In genomic region chr11:82951865-82952611, GRCm38 (mm10) we compare ENCODE assay signal across 7 mouse cellular contexts. TPM values are rescaled to one million over a fixed set of nuclear protein-coding genes. Genes with fewer than 3 reads are reported as not detected.
DNase-seq lines count a peak whose midpoint lies in the region; ATAC-seq lines count a peak whose summit lies in the region.

No protein-coding gene starts in this region.

- peak; percentile 56 for DNase-seq in T-cell, adult 2 months (ENCODE audit: low spot score)
- peak; percentile 80 to 82 for DNase-seq in heart, postnatal 10 days
- DNase-seq in kidney, postnatal 36 days: peak; percentile 87 to 88
- DNase-seq in thymus, postnatal 0 days (ENCODE audit: low spot score): peak; percentile 42

- no peaks in the 10 kb centered on the region for H3K9me3 ChIP-seq in embryonic facial prominence, embryonic 12.5 days

- no peaks in the 10 kb centered on the region for H3K36me3 ChIP-seq in embryonic facial prominence, embryonic 12.5 days

- H3K4me1 ChIP-seq in embryonic facial prominence, embryonic 12.5 days: 0 out of 2 replicates have a peak, but pooled peaks cover 3% of the 10 kb centered on the region

- H3K27me3 ChIP-seq in embryonic facial prominence, embryonic 12.5 days: peaks cover 59% of the 10 kb centered on the region

- H3K4me2 ChIP-seq in embryonic facial prominence, embryonic 12.5 days (replicated peaks): peak overlapping the region; percentile 27; the same call in 1 of the 2 replicates

- intact Hi-C loops in heart, postnatal 10 days (cut with DNase I): no loop called here

- 0 out of 2 replicates have a peak overlapping the region, but pooled peaks have one; percentile 13 for H3K4me3 ChIP-seq in embryonic facial prominence, embryonic 12.5 days

- ATAC-seq in embryonic facial prominence, embryonic 12.5 days (ENCODE audit: insufficient number of reproducible peaks, insufficient read depth, low FRiP score, low TSS enrichment): no peak
- peak; percentile 52 for ATAC-seq in megakaryocyte progenitor cell, adult 5-6 weeks (replicated peaks; ENCODE audit: poor library complexity)
- ATAC-seq in erythroblast, adult 5-6 weeks (replicated peaks; ENCODE audit: low FRiP score, poor library complexity, severe bottlenecking): no peak

- 8% methylated on average over 28 of the region's 28 CpGs for WGBS in embryonic facial prominence, embryonic 12.5 days

- no peak overlapping the region for H3K27ac ChIP-seq in embryonic facial prominence, embryonic 12.5 days

- H3K9ac ChIP-seq in embryonic facial prominence, embryonic 12.5 days: no peak overlapping the region

RNA-seq across cellular contexts. Expression of gene Slfn5, which starts 0.9 kb away (rescaled TPM):
- polyA plus RNA-seq in embryonic facial prominence, embryonic 12.5 days (2016; fragmentation: Nextera tagmentation; extraction: Ambion mirVana): 1.2 and 1.3 TPM in 2 replicates
- 10 to 100 TPM; 70.4 to 70.6 TPM for total RNA-seq in heart, postnatal 10 days (2021)
- 1.4 and 1.5 TPM in 2 replicates for total RNA-seq in megakaryocyte progenitor cell, adult 5-6 weeks (2015)
- 1.7 and 2.8 TPM in 2 replicates for total RNA-seq in megakaryocyte progenitor cell, adult 5-6 weeks (2017)
- polyA plus RNA-seq in thymus, postnatal 0 days (2015; fragmentation: Nextera tagmentation; extraction: Ambion mirVana): 8.9 and 10.6 TPM in 2 replicates
- 6.9 TPM in 2 replicates for total RNA-seq in erythroblast, adult 5-6 weeks (2015; ENCODE audit: low replicate concordance)
- total RNA-seq in erythroblast, adult 5-6 weeks (2017; ENCODE audit: low replicate concordance): 10.6 and 11.0 TPM in 2 replicates

RNA-seq across cellular contexts. Expression of gene Slfn9, which starts 39.6 kb away (rescaled TPM):
- 18.1 and 19.2 TPM in 2 replicates for polyA plus RNA-seq in embryonic facial prominence, embryonic 12.5 days (2016; fragmentation: Nextera tagmentation; extraction: Ambion mirVana)
- total RNA-seq in heart, postnatal 10 days (2021): 1 to 10 TPM; 5.6 to 6.9 TPM
- 33.4 and 33.6 TPM in 2 replicates for total RNA-seq in megakaryocyte progenitor cell, adult 5-6 weeks (2015)
- 33.1 and 41.3 TPM in 2 replicates for total RNA-seq in megakaryocyte progenitor cell, adult 5-6 weeks (2017)
- 5.8 and 7.7 TPM in 2 replicates for polyA plus RNA-seq in thymus, postnatal 0 days (2015; fragmentation: Nextera tagmentation; extraction: Ambion mirVana)
- total RNA-seq in erythroblast, adult 5-6 weeks (2015; ENCODE audit: low replicate concordance): 4.0 and 7.1 TPM in 2 replicates
- 3.5 and 4.5 TPM in 2 replicates for total RNA-seq in erythroblast, adult 5-6 weeks (2017; ENCODE audit: low replicate concordance)

RNA-seq across cellular contexts. Expression of gene Unc45b, which starts 41.7 kb away (rescaled TPM):
- polyA plus RNA-seq in embryonic facial prominence, embryonic 12.5 days (2016; fragmentation: Nextera tagmentation; extraction: Ambion mirVana): 8.2 and 8.6 TPM in 2 replicates
- total RNA-seq in heart, postnatal 10 days (2021): 100 to 1,000 TPM; 161 to 177 TPM
- 0.05 and 0.07 TPM in 2 replicates for total RNA-seq in megakaryocyte progenitor cell, adult 5-6 weeks (2015)
- not detected in 2 replicates for total RNA-seq in megakaryocyte progenitor cell, adult 5-6 weeks (2017)
- polyA plus RNA-seq in thymus, postnatal 0 days (2015; fragmentation: Nextera tagmentation; extraction: Ambion mirVana): 1.0 and 1.7 TPM in 2 replicates
- total RNA-seq in erythroblast, adult 5-6 weeks (2015; ENCODE audit: low replicate concordance): not detected in 2 replicates
- total RNA-seq in erythroblast, adult 5-6 weeks (2017; ENCODE audit: low replicate concordance): not detected in 2 replicates

RNA-seq across cellular contexts. Expression of gene Nle1, which starts 43.8 kb away (rescaled TPM):
- 39.0 and 42.5 TPM in 2 replicates for polyA plus RNA-seq in embryonic facial prominence, embryonic 12.5 days (2016; fragmentation: Nextera tagmentation; extraction: Ambion mirVana)
- total RNA-seq in heart, postnatal 10 days (2021): 10 to 100 TPM; 11.2 to 13.8 TPM
- total RNA-seq in megakaryocyte progenitor cell, adult 5-6 weeks (2015): 21.1 and 27.4 TPM in 2 replicates
- 20.3 and 27.2 TPM in 2 replicates for total RNA-seq in megakaryocyte progenitor cell, adult 5-6 weeks (2017)
- 36.1 and 37.6 TPM in 2 replicates for polyA plus RNA-seq in thymus, postnatal 0 days (2015; fragmentation: Nextera tagmentation; extraction: Ambion mirVana)
- total RNA-seq in erythroblast, adult 5-6 weeks (2015; ENCODE audit: low replicate concordance): 3.3 and 5.8 TPM in 2 replicates
- total RNA-seq in erythroblast, adult 5-6 weeks (2017; ENCODE audit: low replicate concordance): 1.5 and 6.5 TPM in 2 replicates

Comparison
In these comparisons a context has a peak if more than half of its experiments do, and no peak if none do; other contexts are left out.
1. RNA of gene Slfn5, which starts 0.9 kb away (total RNA-seq): 70.4 to 70.6 TPM in heart, postnatal 10 days; 6.9 to 11.0 TPM in erythroblast, adult 5-6 weeks and 1.4 to 2.8 TPM in megakaryocyte progenitor cell, adult 5-6 weeks; every median in the first group is over 4 times any median in the second.
2. RNA of gene Slfn9, which starts 39.6 kb away (total RNA-seq): 33.1 to 41.3 TPM in megakaryocyte progenitor cell, adult 5-6 weeks; 5.6 to 6.9 TPM in heart, postnatal 10 days and 3.5 to 7.1 TPM in erythroblast, adult 5-6 weeks; every median in the first group is over 4 times any median in the second.
3. RNA of gene Unc45b, which starts 41.7 kb away (total RNA-seq): 161 to 177 TPM in heart, postnatal 10 days; 0.05 to 0.07 TPM in megakaryocyte progenitor cell, adult 5-6 weeks and not detected in erythroblast, adult 5-6 weeks; every median in the first group is over 100 times any median in the second.
4. Peak in every context shown above with its lines, with median percentiles within 50 percentile points of each other: DNase-seq.